Mouse (Mus musculus) midbrain, embryonic 10.5 days (tissue): ENCODE results near the gene Ccne1. TPM values are rescaled to one million over a fixed set of nuclear protein-coding genes. Genes with fewer than 3 reads are reported as not detected.

Experiments used
- DNase-seq: peaks from one replicate; pipeline ENCODE4 v3.0.0-alpha.2; 2017; ENCODE audit warnings: low spot score
- H3K27ac ChIP-seq: fragments of 300-500 bp; sonication (generic); replicated peaks from 2 replicates; pipeline ENCODE4 v1.5.1; 2016; ENCODE audit warnings: mild to moderate bottlenecking
- H3K27me3 ChIP-seq: fragments of 300-500 bp; sonication (generic); 2 replicates; pipeline ENCODE4 v1.6.1; 2016; ENCODE audit warnings: low read depth, mild to moderate bottlenecking; ENCODE audit not compliant: poor library complexity, severe bottlenecking
- H3K36me3 ChIP-seq: fragments of 300-500 bp; sonication (generic); 2 replicates; pipeline ENCODE4 v1.6.1; 2016; ENCODE audit warnings: mild to moderate bottlenecking, moderate library complexity
- H3K4me1 ChIP-seq: fragments of 300-500 bp; sonication (generic); 2 replicates; pipeline ENCODE4 v1.6.1; 2016
- H3K4me3 ChIP-seq: fragments of 300-500 bp; sonication (generic); 2 replicates; pipeline ENCODE4 v1.5.1; 2016; ENCODE audit warnings: mild to moderate bottlenecking, moderate library complexity
- H3K9me3 ChIP-seq: fragments of 300-500 bp; sonication (generic); replicated peaks from 2 replicates; pipeline ENCODE4 v1.6.1; 2016; ENCODE audit warnings: mild to moderate bottlenecking
- WGBS: fragments of 180-500 bp; shearing (Covaris S2); methylation state at CpG from one replicate; pipeline ENCODE4 v1.1.7; 2016; 5-methylcytosine and 5-hydroxymethylcytosine counted together
- polyA plus RNA-seq: library from polyadenylated mRNA; unstranded; fragments of >200 nt; fragmentation: Nextera tagmentation; extraction: Ambion mirVana; gene quantifications from 2 replicates; pipeline ENCODE4 v1.2.1, GENCODE M21; 2016

Ccne1 gene
- polyA plus RNA-seq, 1 experiment from 2014 or later = 94.2 TPM

DNA sequence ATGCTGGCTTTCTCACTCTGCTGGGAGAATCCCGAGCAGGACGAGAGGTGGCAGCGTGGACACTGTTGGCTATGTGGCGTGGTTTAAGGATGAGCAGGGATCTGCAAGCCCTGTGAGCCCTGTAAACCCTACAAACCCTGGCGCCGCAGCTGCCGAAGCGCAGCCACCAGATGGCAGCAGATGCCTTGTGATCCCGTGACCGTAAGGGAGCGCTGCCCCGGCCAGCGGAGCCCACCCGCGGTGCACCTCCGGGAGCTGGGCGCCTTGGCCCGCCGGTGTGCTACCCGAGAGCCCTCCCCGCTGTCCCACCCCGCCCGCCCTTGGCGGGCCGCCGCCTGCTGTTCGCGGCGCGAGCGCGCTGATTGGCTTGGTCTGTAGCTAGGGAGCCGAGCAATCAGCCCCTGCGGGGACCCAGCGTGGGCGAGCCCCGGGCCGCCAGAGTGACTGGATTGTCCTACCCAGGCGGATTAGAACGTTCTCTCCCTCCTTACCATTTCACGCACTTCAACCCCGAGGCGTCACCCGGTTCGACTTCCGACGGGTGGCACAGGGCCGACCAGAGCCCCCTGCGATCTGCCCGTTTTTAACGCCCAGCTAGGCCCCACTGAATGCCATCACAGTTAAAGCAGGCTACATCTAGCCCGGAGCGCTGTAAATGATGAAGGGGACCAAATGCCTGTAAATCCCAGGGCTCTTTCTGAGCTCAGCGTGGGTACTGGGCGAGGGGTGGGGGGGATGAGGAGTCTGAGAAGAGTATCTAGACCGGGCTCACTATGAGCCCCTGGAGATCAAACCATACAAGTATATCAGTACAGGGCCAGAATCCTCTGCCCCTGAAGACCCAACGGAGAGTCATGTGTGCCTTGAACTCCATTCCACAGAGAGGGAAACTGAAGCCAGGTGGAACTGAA lies 46.0 kb downstream of the Ccne1 start:
- Histone ChIP-seq H3K27me3 (peaks cover 19% of the 10 kb centered on the region), H3K9me3 (no peaks in the 10 kb centered on the region), H3K27ac (peak overlapping the region; percentile 86), H3K4me1 (peaks cover 30% of the 10 kb centered on the region), H3K4me3 (peak overlapping the region; percentile 65), H3K36me3 (no peaks in the 10 kb centered on the region)
- peak; percentile 93 for DNase-seq
- WGBS = 1% methylated on average over 56 of the region's 57 CpGs

DNA sequence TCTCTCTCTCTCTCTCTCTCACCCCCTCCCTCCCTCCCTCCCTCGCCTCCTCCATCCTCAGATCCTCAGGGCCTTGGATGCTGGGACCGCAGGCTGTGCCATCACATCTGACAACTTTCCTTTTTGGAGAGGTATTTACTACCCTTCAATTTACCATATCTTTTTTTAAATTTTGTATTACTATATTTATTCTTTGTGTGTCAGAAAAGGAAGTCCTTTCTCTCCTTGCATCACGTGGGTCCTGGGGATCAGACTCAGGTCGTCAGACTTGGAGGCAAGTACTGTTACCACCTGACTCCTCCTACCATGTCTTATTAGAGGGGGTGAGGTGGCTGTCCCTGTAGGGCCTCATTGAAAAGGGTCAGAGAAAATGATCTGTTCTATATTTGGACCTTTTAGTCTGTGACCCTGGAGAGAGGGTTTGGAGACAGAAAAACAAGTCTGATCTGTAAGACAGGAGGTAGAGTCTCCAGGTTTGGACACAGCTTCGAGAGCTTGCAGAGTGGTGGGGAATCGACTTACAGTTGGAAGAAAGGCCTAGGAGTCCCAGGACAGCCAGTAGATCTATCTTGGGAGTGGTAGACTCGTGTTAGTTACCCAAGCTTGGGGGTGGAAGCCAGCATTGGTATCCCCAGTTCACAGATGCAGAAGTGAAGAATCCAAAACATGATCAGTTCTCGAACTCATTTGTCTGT lies 47.6 kb downstream of the Ccne1 start:
- peaks cover 30% of the 10 kb centered on the region for H3K4me1 ChIP-seq
- H3K9me3 ChIP-seq = no peaks in the 10 kb centered on the region
- H3K27ac ChIP-seq = no peak overlapping the region
- no peaks in the 10 kb centered on the region for H3K36me3 ChIP-seq
- no peak for DNase-seq
- WGBS = 77% methylated on average over 8 of the region's 8 CpGs
- H3K4me3 ChIP-seq = no peak overlapping the region
- peaks cover 19% of the 10 kb centered on the region for H3K27me3 ChIP-seq

DNA sequence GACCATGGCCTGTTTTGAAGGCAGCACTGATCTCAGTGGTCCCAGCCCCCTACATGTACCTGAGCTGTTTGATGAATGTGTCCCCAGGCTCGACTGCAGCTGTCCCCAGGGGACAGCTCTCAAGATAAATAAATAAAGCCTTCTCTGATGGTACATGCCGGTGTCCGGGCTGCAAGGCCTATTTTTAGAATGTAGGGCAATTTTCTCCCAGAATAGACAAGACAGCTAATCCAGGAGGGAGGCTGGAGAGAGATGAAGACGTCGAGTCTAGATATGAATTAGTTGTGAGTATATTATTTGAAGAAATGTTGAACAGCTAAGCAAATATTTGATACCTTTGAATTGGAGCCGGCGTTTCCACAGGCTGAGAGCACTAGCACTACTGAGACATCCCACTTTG lies 48.2 kb downstream of the Ccne1 start:
- no peak overlapping the region for H3K4me3 ChIP-seq
- no peaks in the 10 kb centered on the region for H3K9me3 ChIP-seq
- peaks cover 30% of the 10 kb centered on the region for H3K4me1 ChIP-seq
- no peak for DNase-seq
- peaks cover 19% of the 10 kb centered on the region for H3K27me3 ChIP-seq
- no peak overlapping the region for H3K27ac ChIP-seq
- WGBS = 74% methylated on average over 7 of the region's 7 CpGs
- H3K36me3 ChIP-seq = no peaks in the 10 kb centered on the region

DNA sequence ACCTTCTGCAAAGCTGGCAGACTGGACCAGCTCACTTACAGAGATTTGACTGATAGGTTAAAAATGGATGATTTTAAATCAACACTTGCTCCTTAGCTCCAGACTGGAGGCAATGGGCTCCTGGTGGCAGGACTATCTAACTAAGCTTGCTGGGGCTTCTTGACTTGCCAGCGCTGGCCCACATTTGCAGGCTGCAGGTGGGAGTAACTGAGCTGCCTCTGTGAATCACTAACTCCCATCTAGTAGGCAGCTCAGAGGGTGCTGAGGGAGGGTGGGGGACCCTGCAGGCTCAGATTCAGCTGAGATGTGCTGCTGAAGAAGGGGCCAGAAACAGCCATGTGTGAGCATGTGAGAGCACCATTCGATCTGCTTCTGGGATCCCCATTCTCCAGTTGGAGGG lies 51.3 kb downstream of the Ccne1 start:
- no peak overlapping the region for H3K4me3 ChIP-seq
- DNase-seq = no peak
- WGBS = 73% methylated on average over 2 of the region's 2 CpGs
- no peak overlapping the region for H3K27ac ChIP-seq
- H3K27me3 ChIP-seq = peaks cover 13% of the 10 kb centered on the region; the same call in 1 of the 2 replicates
- H3K36me3 ChIP-seq = no peaks in the 10 kb centered on the region
- peaks cover 19% of the 10 kb centered on the region for H3K4me1 ChIP-seq
- no peaks in the 10 kb centered on the region for H3K9me3 ChIP-seq

DNA sequence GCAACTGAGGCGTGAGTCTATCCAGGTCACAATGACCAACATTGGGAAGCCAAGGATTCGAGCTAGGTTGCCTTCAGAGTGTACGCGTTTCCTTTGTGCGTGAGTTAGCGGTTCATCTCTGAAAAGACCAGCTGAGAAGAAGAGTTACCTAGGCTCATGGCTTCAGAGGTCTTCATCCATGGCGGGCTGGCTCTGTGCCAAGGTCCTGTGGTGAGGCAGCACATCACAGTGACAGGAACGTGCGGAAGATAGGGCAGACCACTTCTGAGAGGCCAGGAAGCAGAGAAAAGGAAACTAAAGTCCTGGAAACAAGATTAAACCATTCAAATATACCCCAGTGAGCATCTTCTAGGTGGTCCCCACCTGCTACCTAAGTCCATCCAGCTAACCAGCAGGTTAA lies 53.1 kb downstream of the Ccne1 start:
- Histone ChIP-seq H3K9me3 (no peaks in the 10 kb centered on the region), H3K4me3 (no peak overlapping the region), H3K4me1 (peaks cover 16% of the 10 kb centered on the region), H3K27me3 (0 out of 2 replicates have a peak, but pooled peaks cover under 1% of the 10 kb centered on the region), H3K27ac (no peak overlapping the region), H3K36me3 (no peaks in the 10 kb centered on the region)
- WGBS = 93% methylated on average over 9 of the region's 9 CpGs
- DNase-seq = no peak

Other genes with a start within 250 kb of the Ccne1 start
- gene Uri1, start 84.0 kb downstream of the Ccne1 start, polyA plus RNA-seq = 43.6 and 44.2 TPM in 2 replicates
- gene 1600014C10Rik, start 75.7 kb upstream of the Ccne1 start, polyA plus RNA-seq = 14.3 and 16.3 TPM in 2 replicates
- 2.3 and 2.6 TPM in 2 replicates for gene Plekhf1, start 120.5 kb upstream of the Ccne1 start, polyA plus RNA-seq
- 95.8 and 96.1 TPM in 2 replicates for gene Pop4, start 163.9 kb upstream of the Ccne1 start, polyA plus RNA-seq